In the genomic region with DNA sequence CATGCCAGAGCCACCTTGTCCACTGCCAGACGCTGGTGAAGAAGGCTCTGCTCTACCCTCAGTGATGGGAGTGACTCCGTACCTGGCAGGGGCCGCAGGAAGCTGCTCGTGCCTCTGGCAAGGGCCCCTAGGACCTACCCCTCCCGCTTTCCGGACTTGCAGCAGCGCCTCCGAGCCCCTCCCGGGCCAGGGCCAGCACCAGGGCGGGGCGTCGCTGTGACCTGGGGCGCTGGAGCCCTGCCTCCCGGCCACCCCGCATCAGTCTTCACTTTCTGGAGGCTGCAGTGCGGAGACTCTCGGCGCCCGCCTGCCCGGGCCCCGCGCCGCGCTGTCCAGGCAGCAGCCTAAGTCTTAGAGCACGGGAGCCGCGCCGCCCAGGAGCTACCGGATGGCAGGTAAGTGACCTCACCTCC, we compare ENCODE assay signal across 9 mouse cellular contexts. TPM values are rescaled to one million over a fixed set of nuclear protein-coding genes. Genes with fewer than 3 reads are reported as not detected.
DNase-seq lines count a peak whose midpoint lies in the region; ATAC-seq and TF ChIP-seq lines count a peak whose summit lies in the region.
"Had no signal": no experiment of that assay in that cellular context is flagged by ENCODE, and none has a peak within 500 bp of the region (broad histone marks: within the 10 kb centered on the region; RNA-seq: fewer than 3 reads in every experiment).

No protein-coding gene starts in this region.

- no peaks in the 10 kb centered on the region; the same call in 1 of the 2 replicates for H3K27me3 ChIP-seq in ES-Bruce4 (ENCODE audit: control insufficient read depth, insufficient read depth, low read length, poor library complexity, severe bottlenecking)
- H3K27me3 ChIP-seq in lung, postnatal 0 days (replicated peaks; ENCODE audit: insufficient read depth, low read length) = 0 out of 2 replicates have a peak, but pooled peaks cover 2% of the 10 kb centered on the region

- peak overlapping the region; percentile 22 for H3K9ac ChIP-seq in ES-Bruce4 (ENCODE audit: low read depth, poor library complexity, severe bottlenecking)
- no peak overlapping the region for H3K9ac ChIP-seq in lung, postnatal 0 days (replicated peaks; ENCODE audit: low read depth)

- intact Hi-C loops in gastrocnemius, adult 2 months (cut with DNase I) = no loop called here
- intact Hi-C loops in left cerebral cortex, adult 2 months (cut with DNase I) = no loop called here

- H3K4me1 ChIP-seq in ES-Bruce4 (ENCODE audit: control insufficient read depth, insufficient read depth, low read length) = peaks cover 2% of the 10 kb centered on the region
- peaks cover 13% of the 10 kb centered on the region; the same call in 1 of the 2 replicates for H3K4me1 ChIP-seq in lung, postnatal 0 days (ENCODE audit: insufficient read depth, low read depth, low read length)

- H3K4me2 ChIP-seq in lung, postnatal 0 days (replicated peaks; ENCODE audit: low read depth, low read length) = peak overlapping the region; percentile 53

- TF ChIP-seq CTCF in gastrocnemius, adult 2 months (IDR thresholded peaks at IDR 0.05) = no peak
- no peak for TF ChIP-seq CTCF in ES-Bruce4 (IDR thresholded peaks at IDR 0.05; ENCODE audit: low read depth, low read length)
- TF ChIP-seq CTCF in lung, postnatal 0 days (IDR thresholded peaks at IDR 0.05) = no peak
- no peak for TF ChIP-seq CTCF in left cerebral cortex, adult 2 months (IDR thresholded peaks at IDR 0.05)

- ATAC-seq in hematopoietic stem cell, adult 5-6 weeks (replicated peaks in 1 of 2; ENCODE audit: insufficient read depth in 1 of 2, low FRiP score in 2 of 2, low TSS enrichment in 1 of 2, low read depth in 1 of 2, poor library complexity in 2 of 2, severe bottlenecking in 2 of 2) = peak; percentile 35 to 44; a peak in 3 of 4 replicates
- 0 out of 2 replicates have a peak, but pooled peaks have one; percentile 16 for ATAC-seq in lung, postnatal 0 days

- DNase-seq in gastrocnemius, adult 2 months = no peak
- no peak for DNase-seq in gastrocnemius, postnatal 4 days (ENCODE audit: low spot score in 2 of 2)
- peak; percentile 42 for DNase-seq in lung, postnatal 0 days (ENCODE audit: low spot score)
- no peak for DNase-seq in adrenal gland, adult 2 months
- no peak for DNase-seq in left cerebral cortex, adult 2 months (ENCODE audit: extremely low spot score in 1 of 2, low spot score in 2 of 2)
- DNase-seq in cerebellum, adult 9-11 months = no peak
- DNase-seq: layer of hippocampus, adult 9-11 months had no signal

- H3K36me3 ChIP-seq in ES-Bruce4 (ENCODE audit: control insufficient read depth, insufficient read depth, low read length, poor library complexity, severe bottlenecking) = no peaks in the 10 kb centered on the region
- no peaks in the 10 kb centered on the region for H3K36me3 ChIP-seq in lung, postnatal 0 days (ENCODE audit: insufficient read depth, low read length)

- H3K4me3 ChIP-seq in gastrocnemius, adult 2 months = peak overlapping the region; percentile 58
- peak overlapping the region; percentile 57 for H3K4me3 ChIP-seq in ES-Bruce4 (ENCODE audit: low read depth, low read length)
- peak overlapping the region; percentile 12; the same call in 1 of the 2 replicates for H3K4me3 ChIP-seq in lung, postnatal 0 days (ENCODE audit: low read depth, low read length)
- no peak overlapping the region for H3K4me3 ChIP-seq in left cerebral cortex, adult 2 months

- WGBS in lung, postnatal 0 days = 2% methylated on average over 29 of the region's 29 CpGs

- TF ChIP-seq POLR2A in ES-Bruce4 (IDR thresholded peaks at IDR 0.05; ENCODE audit: insufficient read depth, low read length) = no peak

- H3K27ac ChIP-seq in gastrocnemius, adult 2 months = peak overlapping the region; percentile 16; the same call in 1 of the 2 replicates
- H3K27ac ChIP-seq in ES-Bruce4 (ENCODE audit: insufficient read depth, low read length) = no peak overlapping the region
- H3K27ac ChIP-seq in lung, postnatal 0 days (ENCODE audit: low read length) = no peak overlapping the region
- no peak overlapping the region for H3K27ac ChIP-seq in left cerebral cortex, adult 2 months

- TF ChIP-seq EP300 in ES-Bruce4 (IDR thresholded peaks at IDR 0.05; ENCODE audit: insufficient read depth, low read depth, low read length) = no peak
- no peak for TF ChIP-seq EP300 in lung, postnatal 0 days (IDR thresholded peaks at IDR 0.05)

- no peaks in the 10 kb centered on the region for H3K9me3 ChIP-seq in ES-Bruce4 (replicated peaks; ENCODE audit: control insufficient read depth, insufficient read depth, low read length, poor library complexity, severe bottlenecking)
- H3K9me3 ChIP-seq in lung, postnatal 0 days (ENCODE audit: low read length) = no peaks in the 10 kb centered on the region

RNA-seq across cellular contexts. Expression of gene Syt15, which starts 0.4 kb away (rescaled TPM):
- under 1 TPM; 0.47 to 0.71 TPM for total RNA-seq in gastrocnemius, adult 2 months (2021)
- 1 to 10 TPM; 1.2 to 2.0 TPM for total RNA-seq in gastrocnemius, postnatal 4 days (2021)
- polyA plus RNA-seq in ES-Bruce4 (2011; ENCODE audit: insufficient read depth, insufficient read length, low read depth, missing spikeins) = 0.31 TPM in 1 of 2 replicates, not detected in the other
- not detected in 2 replicates for total RNA-seq in hematopoietic stem cell, adult 5-6 weeks (2017)
- polyA plus RNA-seq in lung, postnatal 0 days (2015; fragmentation: Nextera tagmentation; extraction: Ambion mirVana) = 1.2 and 1.3 TPM in 2 replicates
- total RNA-seq in adrenal gland, adult 2 months (2021) = under 1 TPM; 0.17 to 0.24 TPM
- 0.52 and 0.85 TPM in 2 replicates for polyA plus RNA-seq in adrenal gland, adult 2 months (2012; rRNA removed)
- total RNA-seq in left cerebral cortex, adult 2 months (2021) = under 1 TPM; 0.28 to 0.29 TPM

RNA-seq across cellular contexts. Expression of gene Gprin2, which starts 18.3 kb away (rescaled TPM):
- under 1 TPM; 0.03 to 0.23 TPM for total RNA-seq in gastrocnemius, adult 2 months (2021)
- total RNA-seq in gastrocnemius, postnatal 4 days (2021) = 1 to 10 TPM; 1.0 to 1.5 TPM
- 1.1 and 1.3 TPM in 2 replicates for polyA plus RNA-seq in ES-Bruce4 (2011; ENCODE audit: insufficient read depth, insufficient read length, low read depth, missing spikeins)
- total RNA-seq in hematopoietic stem cell, adult 5-6 weeks (2017) = 0.10 and 0.25 TPM in 2 replicates
- polyA plus RNA-seq in lung, postnatal 0 days (2015; fragmentation: Nextera tagmentation; extraction: Ambion mirVana) = 0.06 and 0.08 TPM in 2 replicates
- 1 to 10 TPM; 1.4 to 2.8 TPM for total RNA-seq in adrenal gland, adult 2 months (2021)
- polyA plus RNA-seq in adrenal gland, adult 2 months (2012; rRNA removed) = 0.85 and 1.3 TPM in 2 replicates
- total RNA-seq in left cerebral cortex, adult 2 months (2021) = 1 to 10 TPM; 1.7 to 2.8 TPM
